Mouse (Mus musculus) lung, adult 2 months (tissue): ENCODE results near the gene Zfp697.

Experiments
- CTCF ChIP-seq: fragments of 200-500 bp; IDR thresholded peaks from 2 replicates; pipeline ENCODE4 v1.5.1; 2011; ENCODE audit warnings: mild to moderate bottlenecking, low read length, control low read depth; ENCODE audit not compliant: insufficient read depth
- POLR2A ChIP-seq: fragments of 200-500 bp; IDR thresholded peaks from 2 replicates; pipeline ENCODE4 v1.6.1; 2011; ENCODE audit warnings: low read depth, mild to moderate bottlenecking, control low read depth, low read length, borderline replicate concordance; ENCODE audit errors: extremely low read depth

DNA sequence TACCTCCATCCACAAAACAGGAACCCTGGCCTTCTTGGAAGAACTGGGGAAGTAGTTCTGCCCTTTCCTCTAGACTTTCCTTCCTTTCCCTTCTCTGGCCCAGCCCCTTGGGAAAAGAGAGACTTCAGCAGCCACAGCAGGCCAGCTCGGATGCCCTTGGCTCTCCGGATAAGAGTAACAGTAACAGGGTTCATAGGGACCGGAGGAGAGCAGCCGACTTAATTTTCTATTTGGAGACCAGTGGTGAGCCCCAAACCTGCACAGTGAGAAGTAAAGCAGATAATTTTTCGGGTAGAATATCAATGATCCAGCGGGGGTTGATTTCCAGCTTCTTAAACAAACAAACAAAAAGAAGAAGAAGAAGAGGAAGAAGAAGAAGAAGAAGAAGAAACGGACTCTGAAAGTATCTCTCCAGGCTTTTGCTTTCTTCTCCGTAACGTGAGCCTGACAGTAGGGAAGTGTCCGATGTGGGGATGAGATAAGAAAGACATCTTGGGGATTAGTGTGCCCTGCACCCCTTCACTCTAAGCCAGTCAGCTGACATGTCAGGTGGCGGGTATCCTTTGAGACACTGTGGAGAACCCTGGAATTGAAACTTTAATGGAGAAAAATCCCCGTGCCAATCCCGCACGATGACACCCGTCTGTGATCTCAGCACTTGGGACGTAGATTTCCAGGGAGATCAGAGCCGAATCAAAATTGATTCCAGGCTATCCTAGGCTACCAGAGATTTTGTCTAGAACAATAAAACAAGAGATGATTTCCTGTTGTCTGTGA, 41.3 kb upstream of the Zfp697 start:
- TF ChIP-seq POLR2A (no peak), CTCF (no peak)
